Mouse (Mus musculus): Measurements from ENCODE around the gene Psme2. TPM values are rescaled to one million over a fixed set of nuclear protein-coding genes. Genes with fewer than 3 reads are reported as not detected.
A peak's percentile ranks its signal among the peaks of the same experiment; 100 is the strongest.

Psme2 gene
- total RNA-seq, 2 experiments from 2014 or later, result 400 to 422 TPM

DNA sequence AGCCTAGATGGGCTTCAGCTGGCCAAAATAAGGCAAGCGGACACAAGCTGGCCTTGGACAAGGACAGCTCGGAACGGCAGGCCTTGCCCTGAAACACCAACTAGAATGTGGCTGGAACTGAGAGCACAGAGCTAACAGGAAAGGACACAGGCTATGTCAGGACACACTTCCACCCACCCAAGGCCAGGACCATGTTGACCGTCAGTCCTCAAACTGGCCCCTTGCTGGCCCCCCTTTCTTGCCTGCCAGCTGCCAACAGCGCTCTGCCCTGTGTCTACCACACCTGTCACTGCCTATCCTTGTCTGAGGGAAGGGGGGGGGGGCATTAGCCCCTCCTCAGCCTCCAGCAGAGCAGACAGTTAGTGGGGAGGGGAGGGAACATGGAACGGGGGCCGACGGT, 15.6 kb downstream of the Psme2 start, which contains the start of gene Fitm1:
Gene Fitm1, plus strand, starts transcription at position 316 of the 400 bp plus-strand sequence.
- DNase-seq (ENCODE audit: low spot score in 2 of 2), result no peak

DNA sequence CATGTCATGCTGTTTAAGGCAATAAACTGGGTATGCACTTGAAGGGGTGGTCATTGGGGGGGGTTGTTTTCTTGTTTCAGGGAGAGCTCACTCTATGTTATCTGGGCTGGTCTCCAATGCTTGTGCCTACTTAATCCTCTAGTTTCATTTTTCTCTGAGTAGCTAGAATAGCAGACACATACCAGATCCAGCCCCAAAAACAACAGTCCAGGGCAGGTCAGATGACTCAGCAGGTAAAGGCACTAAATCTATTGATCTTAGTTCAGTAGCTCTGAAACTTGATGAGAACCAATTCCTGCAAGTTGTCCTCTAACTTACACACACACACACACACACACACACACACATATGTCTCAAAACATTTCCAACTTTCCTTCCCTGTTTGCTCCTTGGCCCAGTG, 19.2 kb downstream of the Psme2 start:
- no peak for DNase-seq (ENCODE audit: low spot score in 2 of 2)

DNA sequence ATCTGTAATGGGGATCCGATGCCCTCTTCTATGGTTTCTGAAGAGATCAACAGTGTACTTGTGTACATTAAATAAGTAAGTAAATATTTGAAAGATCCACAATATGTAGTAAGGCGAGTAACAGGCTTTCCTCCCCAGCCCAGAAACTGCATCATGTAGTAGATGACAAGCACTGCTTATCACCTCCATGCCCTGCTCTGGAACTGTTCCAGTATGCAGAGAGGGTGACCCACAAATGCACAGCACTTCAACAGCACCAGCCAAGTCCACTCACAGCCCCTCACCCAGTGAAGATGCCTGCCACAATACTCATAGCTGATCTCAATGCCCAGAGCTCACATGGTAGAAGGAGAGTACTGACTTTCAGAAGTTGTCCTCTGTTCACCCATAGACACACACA, 20.3 kb downstream of the Psme2 start:
- DNase-seq (ENCODE audit: low spot score in 2 of 2), result no peak

DNA sequence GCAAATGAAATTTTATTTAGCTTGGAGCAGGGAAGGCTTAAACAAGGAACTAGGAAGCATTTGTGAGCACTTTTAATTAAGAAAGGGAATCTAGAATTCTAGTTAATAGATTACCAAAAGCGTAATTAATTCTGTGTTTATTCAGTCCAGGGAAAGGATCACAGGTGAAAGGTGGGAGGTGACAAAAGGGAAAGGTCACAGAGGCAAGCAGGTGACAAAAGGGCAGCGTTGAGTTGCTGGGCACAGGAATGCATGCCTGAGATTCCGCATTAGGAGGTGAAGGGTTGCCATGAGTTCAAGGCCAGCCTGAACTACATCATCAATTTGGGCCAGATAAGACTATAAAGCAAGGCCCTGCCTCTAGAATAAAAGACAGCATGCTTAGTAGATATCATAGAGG, 23.4 kb downstream of the Psme2 start:
- no peak for DNase-seq (ENCODE audit: low spot score in 2 of 2)

DNA sequence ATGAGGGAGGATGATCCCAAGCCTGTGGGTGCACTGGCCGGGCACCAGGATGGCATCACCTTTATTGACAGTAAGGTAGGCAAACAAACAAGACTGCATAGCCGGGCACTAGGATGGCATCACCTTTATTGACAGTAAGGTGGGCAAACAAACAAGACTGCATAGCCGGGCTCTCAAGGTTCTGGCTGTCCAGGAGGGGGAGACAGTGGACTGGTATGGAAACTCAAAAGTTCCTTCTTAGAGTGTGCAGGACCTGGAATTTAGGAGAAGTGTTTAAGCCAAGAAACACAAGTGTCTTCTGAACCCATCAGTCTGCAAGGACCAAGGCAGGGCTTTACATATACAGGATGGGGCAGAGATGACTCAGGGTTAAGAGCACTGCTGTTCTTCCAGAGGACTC, 25.2 kb downstream of the Psme2 start:
- no peak for DNase-seq (ENCODE audit: low spot score in 2 of 2)

DNA sequence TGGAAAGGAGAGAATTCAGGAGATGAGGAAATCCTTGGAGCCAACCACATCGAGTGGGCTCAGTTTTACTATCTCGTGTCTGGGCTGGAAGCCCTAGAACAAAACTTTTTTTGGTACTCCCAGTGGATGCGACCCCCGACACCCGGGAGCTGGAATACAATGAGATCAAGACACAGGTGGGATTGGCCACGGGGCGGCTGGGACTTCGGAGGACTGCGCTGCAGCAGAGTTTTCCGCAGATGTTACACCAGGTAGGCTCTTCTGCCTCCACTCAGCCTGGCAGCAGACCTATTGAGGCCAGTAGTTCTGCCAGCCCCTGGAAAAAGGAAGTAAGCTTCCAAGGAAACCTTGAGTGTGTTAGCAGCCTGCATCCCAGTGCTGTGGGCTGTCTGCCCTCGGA, 27.7 kb downstream of the Psme2 start:
- DNase-seq (ENCODE audit: low spot score in 2 of 2), result no peak

DNA sequence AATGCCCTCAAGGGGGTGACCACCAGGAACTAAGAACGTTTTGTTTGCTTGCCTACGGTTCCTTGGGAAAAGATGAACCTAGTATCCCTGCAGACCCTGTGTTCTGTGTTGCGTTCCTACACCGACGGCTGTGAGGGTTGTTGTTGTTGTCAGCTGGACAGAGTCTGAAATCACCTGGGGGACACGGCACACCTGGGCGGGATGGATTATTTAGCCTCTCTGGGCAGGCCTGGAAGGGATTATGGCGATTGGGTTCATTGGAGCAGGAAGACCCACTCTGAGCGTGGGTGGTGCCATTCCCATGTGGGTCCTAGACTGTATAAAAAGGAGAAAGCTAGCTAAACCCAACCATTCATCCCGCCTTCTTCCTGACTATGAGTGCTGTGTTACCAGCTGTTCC, 29.1 kb downstream of the Psme2 start:
- no peak for DNase-seq (ENCODE audit: low spot score in 2 of 2)

DNA sequence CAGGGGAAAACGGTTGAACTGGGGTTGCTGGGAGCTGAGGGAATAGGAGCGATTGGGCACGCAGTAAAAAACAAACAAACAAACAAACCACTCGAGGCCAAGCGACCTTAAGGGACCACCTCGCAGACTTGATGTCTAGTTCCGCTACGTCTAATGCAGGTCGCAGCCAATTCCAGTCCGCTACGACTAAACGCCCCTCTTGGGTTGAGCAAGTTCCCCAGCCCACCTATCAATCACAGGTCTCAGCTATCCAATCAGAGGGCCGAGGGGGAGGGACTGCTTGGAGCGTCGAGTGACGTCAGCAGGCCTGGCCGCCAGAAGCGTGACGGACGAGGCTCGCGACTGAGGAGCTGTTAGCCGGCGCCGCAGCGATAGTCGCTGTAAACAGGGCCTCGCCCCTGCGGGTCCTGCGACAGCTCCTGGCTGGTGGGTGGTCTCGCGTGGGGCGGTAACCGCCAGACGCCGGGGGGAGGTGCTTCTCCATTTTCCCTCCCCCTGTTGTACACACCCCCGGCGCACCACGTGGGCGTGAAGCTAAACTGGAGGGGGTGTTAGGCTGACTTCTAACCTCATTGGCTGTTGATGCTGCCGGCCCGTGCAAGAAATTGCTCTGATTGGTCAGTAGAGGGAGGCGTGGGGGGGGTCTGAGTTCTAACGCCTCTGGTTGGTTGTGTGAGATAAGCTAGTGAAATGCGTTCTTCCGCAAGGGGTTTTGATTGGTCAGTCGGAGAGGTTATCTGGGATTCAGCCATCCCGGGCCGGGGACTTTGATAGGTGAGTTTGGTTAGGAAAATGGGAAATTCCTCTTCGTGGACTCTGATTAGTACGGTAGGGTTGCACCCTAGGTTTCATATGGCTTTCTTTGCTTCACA, 30.5 kb downstream of the Psme2 start, which contains the start of gene A730061H03Rik:
Gene A730061H03Rik, minus strand, starts transcription at position 205 of the 872 bp plus-strand sequence.
- DNase-seq (ENCODE audit: low spot score in 2 of 2), result peak; percentile 92 to 94

DNA sequence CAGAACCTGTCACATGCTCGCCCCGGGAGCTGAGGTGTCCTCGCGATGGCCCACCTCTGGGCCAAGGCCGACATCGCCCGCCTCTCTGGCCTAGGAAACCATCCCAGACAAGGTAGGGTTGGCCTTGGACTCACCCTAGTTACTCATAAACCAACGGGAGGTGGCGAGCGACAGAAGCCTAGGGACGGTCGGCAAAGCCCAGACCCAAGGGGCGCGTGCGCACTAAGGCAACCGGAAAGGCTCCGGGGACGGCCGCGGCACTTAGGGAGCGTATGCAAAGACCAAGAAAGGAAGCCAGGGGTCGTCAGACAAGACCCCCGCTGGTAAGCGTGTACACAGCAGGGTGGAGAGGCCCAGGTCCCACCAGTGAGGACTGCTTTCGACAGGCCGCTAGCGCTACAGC, 31.1 kb downstream of the Psme2 start, which contains the start of gene Dcaf11:
Gene Dcaf11, plus strand, starts transcription at position 208 of the 403 bp plus-strand sequence.
- DNase-seq (ENCODE audit: low spot score in 2 of 2), result peak; percentile 81 to 84

DNA sequence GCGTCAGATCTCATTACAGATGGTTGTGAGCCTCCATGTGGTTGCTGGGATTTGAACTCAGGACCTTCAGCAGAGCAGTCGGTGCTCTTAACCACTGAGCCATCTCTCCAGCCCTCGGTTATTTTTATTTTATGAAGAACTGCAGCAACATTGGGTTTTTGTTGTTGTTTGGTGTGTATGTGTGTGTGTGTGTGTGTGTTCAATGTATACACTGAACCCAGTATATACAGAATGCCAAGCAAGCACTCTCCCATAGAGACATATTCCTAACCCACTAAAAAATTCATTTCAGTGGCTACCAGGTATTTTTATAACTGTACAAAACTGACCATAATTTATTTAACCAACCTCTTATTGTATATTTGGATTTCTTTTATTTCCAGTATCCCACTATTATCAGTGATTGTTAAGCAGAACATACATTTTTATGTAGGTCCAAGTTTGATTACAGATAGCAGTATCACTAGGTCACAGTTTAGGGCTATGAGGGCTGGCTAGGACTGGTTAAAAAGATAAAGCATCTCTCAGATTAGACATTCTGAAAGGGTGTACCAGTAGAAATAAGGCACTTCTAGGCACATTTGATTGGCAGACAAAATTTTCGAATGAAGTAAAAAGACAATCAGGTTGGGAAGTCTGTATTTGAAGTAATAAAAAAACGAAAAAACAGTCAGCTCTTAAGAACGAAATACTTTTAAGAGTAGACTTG, 32.0 kb downstream of the Psme2 start:
- no peak for DNase-seq (ENCODE audit: low spot score in 2 of 2)

DNA sequence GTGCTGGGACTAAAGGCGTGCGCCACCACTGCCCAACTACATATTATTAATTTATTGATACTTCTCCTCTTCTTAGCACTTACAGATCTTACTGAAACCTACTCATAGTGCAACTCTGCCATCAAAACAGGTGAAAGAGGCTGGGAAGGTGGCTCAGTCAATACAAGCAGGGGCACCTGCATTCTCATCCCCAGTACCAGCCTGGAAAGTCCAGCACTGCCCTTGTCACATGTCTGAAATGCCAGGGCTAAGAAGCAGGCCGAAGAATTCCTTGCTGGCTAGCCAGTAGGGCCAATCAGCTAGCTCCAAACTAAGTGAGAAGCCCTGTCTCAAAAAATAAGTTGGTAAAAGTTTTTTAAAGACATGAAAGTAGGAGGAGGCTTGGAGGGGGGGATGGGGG, 33.3 kb downstream of the Psme2 start:
- DNase-seq (ENCODE audit: low spot score in 2 of 2), result no peak

DNA sequence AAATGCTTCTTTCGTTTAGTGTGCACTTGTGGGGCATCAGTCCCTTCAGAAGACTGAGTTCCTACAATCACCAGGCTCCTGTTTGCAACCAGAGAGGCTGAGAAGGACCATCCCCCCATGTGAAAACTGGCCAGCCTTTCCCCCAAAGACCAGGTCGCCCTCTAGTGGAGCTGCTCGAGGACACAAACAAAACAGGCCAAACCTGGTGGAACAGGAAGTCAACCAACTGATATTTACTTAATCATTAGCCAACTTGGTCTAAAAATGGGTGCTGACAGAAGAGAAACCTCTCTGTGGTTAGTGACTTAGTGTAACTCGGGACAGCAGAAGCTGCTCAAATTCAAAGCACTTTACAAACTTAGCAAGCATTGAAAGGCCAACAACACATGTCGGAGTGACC, 33.9 kb downstream of the Psme2 start:
- peak; percentile 72 to 74 for DNase-seq (ENCODE audit: low spot score in 2 of 2)

DNA sequence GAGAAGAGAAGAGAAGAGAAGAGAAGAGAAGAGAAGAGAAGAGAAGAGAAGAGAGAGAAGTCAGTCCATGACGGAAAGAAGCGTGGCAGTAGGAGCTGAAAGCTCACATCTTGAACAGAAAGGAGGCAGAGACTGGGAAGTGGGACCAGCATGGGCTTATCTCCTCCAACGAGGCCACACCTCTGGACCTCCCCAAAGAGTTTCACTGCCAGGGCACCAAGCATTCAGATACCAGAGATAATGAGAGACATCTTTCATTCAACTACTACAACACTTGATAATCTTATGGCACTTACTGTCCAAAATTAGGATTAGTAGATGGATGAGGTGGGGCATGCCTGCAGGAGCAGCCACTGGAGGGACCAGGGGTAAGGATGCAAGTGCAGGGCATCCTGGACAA, 35.1 kb downstream of the Psme2 start:
- DNase-seq (ENCODE audit: low spot score in 2 of 2), result no peak

DNA sequence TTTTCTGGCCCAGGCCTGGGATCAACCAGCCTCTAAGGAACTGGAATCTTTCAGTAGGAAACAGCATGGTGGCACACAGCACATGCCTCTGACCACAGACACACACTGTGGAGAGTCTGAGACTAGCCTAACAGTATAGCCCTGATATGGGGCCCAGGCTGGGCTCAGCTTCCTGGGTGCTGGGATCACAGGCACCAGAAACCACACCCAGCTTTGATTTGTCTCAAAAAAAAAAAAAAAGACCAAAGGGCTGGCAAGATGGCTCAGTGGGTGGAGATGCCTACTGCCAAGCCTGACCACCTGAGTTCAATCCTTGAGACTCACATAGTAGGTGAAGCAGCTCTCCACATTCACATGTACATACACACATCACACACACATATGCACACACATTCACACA, 36.3 kb downstream of the Psme2 start:
- DNase-seq (ENCODE audit: low spot score in 2 of 2), result no peak

DNA sequence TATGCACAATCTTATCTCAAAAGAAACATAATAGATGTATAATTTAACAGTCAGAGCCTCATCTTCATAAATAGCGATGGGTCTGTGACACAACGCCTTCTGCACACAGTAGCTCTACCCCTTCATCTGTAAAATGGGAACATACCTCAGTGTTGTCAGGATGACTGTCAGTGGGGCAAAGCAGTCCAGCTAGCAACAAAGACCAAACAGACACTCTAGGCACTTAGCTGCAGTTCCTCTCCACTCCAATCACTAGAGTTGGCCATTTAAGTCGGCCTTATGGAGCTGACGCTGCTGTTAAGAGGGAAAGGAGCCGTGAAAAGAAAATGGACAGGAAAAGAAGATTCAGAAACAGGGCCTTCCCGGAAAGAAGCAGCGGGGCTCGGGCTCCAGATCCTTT, 39.1 kb downstream of the Psme2 start:
- no peak for DNase-seq (ENCODE audit: low spot score in 2 of 2)

DNA sequence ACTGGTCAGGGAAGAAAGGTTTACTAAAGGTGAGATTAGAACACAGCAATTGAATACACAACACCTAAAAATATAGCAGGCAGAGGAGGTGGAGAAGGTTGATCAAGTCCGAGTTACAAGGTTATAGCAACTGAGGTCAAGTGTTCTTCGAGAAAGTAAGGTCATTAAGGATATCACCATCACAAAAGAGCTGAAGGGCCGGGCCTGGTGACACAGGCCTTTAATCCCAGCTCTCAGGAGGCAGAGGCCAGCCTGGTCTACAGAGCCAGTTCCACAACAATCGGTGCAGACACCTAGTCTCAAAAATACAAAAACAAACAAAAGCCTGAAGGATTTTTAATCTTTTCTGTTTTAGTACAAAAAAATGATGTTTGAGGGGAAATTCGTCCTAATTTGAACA, 39.6 kb downstream of the Psme2 start:
- DNase-seq (ENCODE audit: low spot score in 2 of 2), result no peak

DNA sequence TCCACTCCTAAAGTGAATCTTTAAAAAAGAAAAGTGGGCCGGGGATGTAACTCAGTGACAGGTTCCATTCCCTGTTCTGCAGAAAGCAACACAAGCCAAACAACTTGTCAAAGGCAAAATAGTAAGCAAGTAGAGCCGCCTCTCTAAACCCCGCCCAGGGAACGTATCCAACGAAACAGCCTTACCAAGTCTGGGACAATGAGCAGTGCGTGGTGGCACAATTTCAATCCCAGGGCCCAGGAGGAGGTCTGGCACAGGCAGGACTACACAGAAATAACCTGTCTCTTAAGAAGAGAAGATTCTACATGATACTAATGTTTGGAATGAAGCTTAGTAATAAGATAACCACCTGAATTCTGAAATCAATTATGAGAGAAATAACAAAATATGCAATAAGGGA, 40.7 kb downstream of the Psme2 start:
- no peak for DNase-seq (ENCODE audit: low spot score in 2 of 2)

DNA sequence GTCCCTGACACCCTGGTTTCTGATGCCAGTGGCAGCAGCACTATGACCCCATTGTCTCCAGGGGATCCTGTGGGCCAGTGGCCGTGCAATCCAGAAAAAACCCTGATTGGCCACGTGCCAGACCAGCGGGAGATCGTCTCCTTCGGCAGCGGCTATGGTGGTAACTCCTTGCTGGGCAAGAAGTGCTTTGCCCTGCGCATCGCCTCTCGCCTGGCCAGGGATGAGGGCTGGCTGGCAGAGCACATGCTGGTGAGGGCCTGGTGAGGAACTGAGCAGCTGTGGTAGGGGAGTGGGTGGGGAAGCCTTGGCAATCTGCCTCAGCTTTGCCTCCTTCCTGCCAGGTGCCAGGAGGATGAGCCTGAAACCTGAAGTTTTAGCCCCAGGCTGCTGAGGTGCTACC, 46.6 kb downstream of the Psme2 start:
- DNase-seq (ENCODE audit: low spot score in 2 of 2), result no peak

DNA sequence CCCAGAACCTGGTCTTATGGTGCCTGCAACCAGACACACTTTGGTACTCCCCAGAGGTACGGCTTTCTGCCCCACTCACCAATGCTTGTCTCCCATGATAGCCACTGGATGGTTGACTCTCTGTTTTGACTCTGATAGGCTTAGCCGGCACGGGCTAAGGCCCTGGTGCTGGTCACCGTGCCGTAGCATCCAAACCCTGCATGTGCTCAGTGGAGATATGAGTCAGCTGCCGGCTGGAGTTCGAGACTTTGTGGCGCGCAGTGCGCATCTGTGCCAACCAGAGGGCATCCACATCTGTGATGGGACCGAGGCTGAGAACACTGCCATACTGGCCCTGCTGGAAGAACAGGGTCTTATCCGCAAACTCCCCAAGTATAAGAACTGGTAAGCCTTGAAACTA, 48.6 kb downstream of the Psme2 start:
- DNase-seq (ENCODE audit: low spot score in 2 of 2), result no peak

DNA sequence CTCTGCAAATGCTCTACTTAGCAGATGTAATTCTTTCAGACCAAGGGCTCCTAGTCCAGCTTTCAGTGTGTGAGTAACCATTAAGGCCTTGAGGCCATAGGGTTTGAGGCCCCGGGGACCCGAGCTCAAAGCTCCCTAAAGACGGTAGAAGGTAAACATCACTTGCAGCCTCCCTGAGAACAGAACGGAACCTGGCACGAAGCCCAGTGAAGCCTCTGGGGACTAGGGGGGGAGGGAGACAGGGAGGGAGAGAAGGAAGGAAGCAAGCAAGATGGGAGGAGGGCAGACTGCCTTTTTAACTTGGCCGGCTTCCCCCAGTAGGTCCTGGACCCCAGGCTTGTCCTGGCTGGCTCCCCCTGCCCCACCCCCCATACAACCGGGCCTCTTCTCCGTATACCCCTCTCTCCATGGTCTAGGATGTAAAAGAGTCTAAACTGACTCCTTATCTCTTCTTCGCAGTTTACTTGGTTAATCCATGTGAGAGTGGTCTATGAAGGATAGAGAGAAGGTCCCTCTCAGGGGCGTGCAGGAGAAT, 50.1 kb downstream of the Psme2 start:
- peak; percentile 68 to 80 for DNase-seq (ENCODE audit: low spot score in 2 of 2)

DNA sequence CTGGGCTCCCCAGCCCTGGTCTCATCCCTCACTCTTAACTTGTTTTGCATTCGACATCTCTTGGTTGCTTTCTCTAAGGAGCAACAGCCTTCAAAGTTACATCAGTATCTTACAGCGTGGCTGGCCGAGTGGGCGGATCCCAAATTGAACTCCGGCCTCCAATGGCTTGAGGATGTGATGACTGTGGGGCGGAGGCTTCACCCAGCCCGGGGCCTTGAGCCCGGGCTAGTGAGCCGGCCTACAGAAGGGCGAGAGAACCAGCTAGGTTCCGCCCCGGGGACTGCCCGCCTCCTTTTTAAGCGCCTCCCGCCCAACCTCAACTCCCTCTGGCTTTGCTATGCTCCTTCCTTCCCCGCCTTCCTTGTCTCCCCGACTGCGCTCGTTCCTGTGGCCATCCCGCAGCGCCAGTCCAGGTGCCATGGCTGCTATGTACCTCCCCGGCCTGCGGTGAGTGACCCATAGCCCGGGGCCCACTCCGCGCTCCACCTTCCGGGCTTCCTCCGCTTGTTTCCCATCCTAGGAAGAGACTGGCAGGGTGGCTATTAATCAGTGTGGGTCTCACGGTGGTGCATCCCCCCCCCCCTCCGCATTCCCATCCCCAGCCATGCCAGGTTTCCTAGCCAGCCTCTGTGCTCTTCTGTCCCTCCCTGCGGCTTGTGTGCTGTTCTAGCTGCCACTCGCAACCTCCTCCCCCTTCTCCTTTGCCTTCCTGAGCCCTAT, 50.7 kb downstream of the Psme2 start, which contains the start of gene Pck2:
Gene Pck2, plus strand, starts transcription at position 200 of the 720 bp plus-strand sequence.
- DNase-seq (ENCODE audit: low spot score in 2 of 2), result peak; percentile 76 to 84

All from adrenal gland, adult 18-20 months (tissue).